In the genomic region with DNA sequence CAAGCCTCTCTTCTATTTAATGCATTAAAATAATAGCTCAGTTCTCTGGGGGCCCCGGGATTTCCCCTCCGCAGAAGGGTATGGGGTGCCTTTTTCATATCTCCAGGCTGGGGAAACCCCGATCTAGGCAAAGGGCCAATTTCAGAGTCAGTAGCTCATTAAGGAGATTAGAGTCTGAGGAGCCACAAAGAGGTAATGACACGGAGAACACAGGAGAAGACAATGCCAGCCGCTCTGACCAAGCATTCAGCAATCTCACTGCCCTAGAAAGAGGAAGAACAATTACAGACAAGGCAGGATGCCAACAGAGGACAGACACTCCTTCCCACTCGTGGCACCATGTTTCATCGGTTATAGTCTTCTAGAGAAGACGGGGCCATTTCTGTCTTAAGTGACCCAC, we compare ENCODE assay signal across 13 mouse cellular contexts. TPM values are rescaled to one million over a fixed set of nuclear protein-coding genes. Genes with fewer than 3 reads are reported as not detected.
DNase-seq lines count a peak whose midpoint lies in the region; ATAC-seq and TF ChIP-seq lines count a peak whose summit lies in the region.
"Had no signal": no experiment of that assay in that cellular context is flagged by ENCODE, and none has a peak within 500 bp of the region (broad histone marks: within the 10 kb centered on the region; RNA-seq: fewer than 3 reads in every experiment).

No protein-coding gene starts in this region.

- no peak for TF ChIP-seq RAD21 in MEL (IDR thresholded peaks at IDR 0.05; ENCODE audit: low read depth, low read length)

- WGBS in forebrain, embryonic 14.5 days: 9% methylated on average over 8 of the region's 8 CpGs
- 58% methylated on average over 8 of the region's 8 CpGs for WGBS in forebrain, embryonic 10.5 days
- WGBS in thymus, adult 2 months: 11% methylated on average over 8 of the region's 8 CpGs

- H3K4me2 ChIP-seq in forebrain, embryonic 14.5 days (ENCODE audit: low read length): no peak overlapping the region
- H3K4me2 ChIP-seq: embryonic facial prominence, embryonic 15.5 days; heart, embryonic 12.5 days; limb, embryonic 12.5 days had no signal

- H3K9ac ChIP-seq in forebrain, embryonic 14.5 days (ENCODE audit: low read length): no peak overlapping the region
- 0 out of 2 replicates have a peak overlapping the region, but pooled peaks have one; percentile 0 for H3K9ac ChIP-seq in MEL (ENCODE audit: control insufficient read depth, low read depth, low read length, poor library complexity, severe bottlenecking)
- H3K9ac ChIP-seq: embryonic facial prominence, embryonic 15.5 days; heart, embryonic 12.5 days; limb, embryonic 12.5 days had no signal

- H3K79me2 ChIP-seq in MEL (ENCODE audit: control insufficient read depth, insufficient read depth, low read length, poor library complexity): no peaks in the 10 kb centered on the region

- TF ChIP-seq CTCF in MEL (IDR thresholded peaks at IDR 0.05 in 2 of 3, conservative IDR thresholded peaks at IDR 0.05 in 1 of 3; ENCODE audit: control insufficient read depth in 1 of 3, insufficient read depth in 1 of 3, low read depth in 2 of 3, low read length in 3 of 3, poor library complexity in 1 of 3, severe bottlenecking in 1 of 3): no peak
- TF ChIP-seq CTCF in thymus, adult 2 months (IDR thresholded peaks at IDR 0.05; ENCODE audit: borderline replicate concordance, control insufficient read depth, extremely low read depth, insufficient read depth, low read length, poor library complexity): no peak

- H3K4me3 ChIP-seq in forebrain, embryonic 14.5 days (ENCODE audit: low read depth, low read length): no peak overlapping the region
- H3K4me3 ChIP-seq in forebrain, embryonic 10.5 days: no peak overlapping the region
- H3K4me3 ChIP-seq in MEL (ENCODE audit: control insufficient read depth in 1 of 2, insufficient read depth in 1 of 2, low read depth in 2 of 2, low read length in 2 of 2): peak overlapping the region; percentile 7 to 29
- no peak overlapping the region for H3K4me3 ChIP-seq in thymus, adult 2 months (ENCODE audit: control insufficient read depth, insufficient read depth, low read length)
- H3K4me3 ChIP-seq: embryonic facial prominence, embryonic 15.5 days; heart, embryonic 12.5 days; limb, embryonic 12.5 days had no signal

- H3K9me3 ChIP-seq in forebrain, embryonic 14.5 days (replicated peaks; ENCODE audit: control insufficient read depth, low read length): no peaks in the 10 kb centered on the region
- H3K9me3 ChIP-seq in forebrain, embryonic 10.5 days: no peaks in the 10 kb centered on the region
- no peaks in the 10 kb centered on the region for H3K9me3 ChIP-seq in MEL (replicated peaks; ENCODE audit: insufficient read depth, low read length)
- H3K9me3 ChIP-seq: embryonic facial prominence, embryonic 15.5 days; heart, embryonic 12.5 days; limb, embryonic 12.5 days had no signal

- H3K27me3 ChIP-seq in forebrain, embryonic 14.5 days (replicated peaks; ENCODE audit: control insufficient read depth, insufficient read depth, low read length): peaks cover 76% of the 10 kb centered on the region
- peaks cover 99% of the 10 kb centered on the region for H3K27me3 ChIP-seq in forebrain, embryonic 10.5 days (ENCODE audit: poor library complexity, severe bottlenecking)
- no peaks in the 10 kb centered on the region for H3K27me3 ChIP-seq in MEL (ENCODE audit: control insufficient read depth in 1 of 2, insufficient read depth in 2 of 2, low read length in 2 of 2)
- H3K27me3 ChIP-seq in thymus, adult 2 months (ENCODE audit: control insufficient read depth, insufficient read depth, low read length): no peaks in the 10 kb centered on the region
- H3K27me3 ChIP-seq: embryonic facial prominence, embryonic 15.5 days; heart, embryonic 12.5 days; limb, embryonic 12.5 days had no signal

- ATAC-seq in forebrain, embryonic 14.5 days: peak; percentile 68; the same call in 1 of the 2 replicates

- TF ChIP-seq POLR2A in MEL (IDR thresholded peaks at IDR 0.05; ENCODE audit: control insufficient read depth in 1 of 2, insufficient read depth in 1 of 2, low read depth in 1 of 2, low read length in 2 of 2, poor library complexity in 1 of 2): no peak
- TF ChIP-seq POLR2A in thymus, adult 2 months (IDR thresholded peaks at IDR 0.05; ENCODE audit: control insufficient read depth, extremely low read depth, insufficient read depth, low read length, poor library complexity): no peak

- no peaks in the 10 kb centered on the region for H3K36me3 ChIP-seq in forebrain, embryonic 14.5 days (ENCODE audit: control insufficient read depth, insufficient read depth, low read length)
- H3K36me3 ChIP-seq in forebrain, embryonic 10.5 days (replicated peaks): no peaks in the 10 kb centered on the region
- H3K36me3 ChIP-seq in MEL (ENCODE audit: control insufficient read depth in 1 of 2, insufficient read depth in 2 of 2, low read length in 2 of 2): peaks cover 0 to 32% of the 10 kb centered on the region in 2 experiments; a peak in 2 of 4 replicates
- H3K36me3 ChIP-seq in thymus, adult 2 months (ENCODE audit: control insufficient read depth, insufficient read depth, low read length): no peaks in the 10 kb centered on the region
- H3K36me3 ChIP-seq: embryonic facial prominence, embryonic 15.5 days; heart, embryonic 12.5 days; limb, embryonic 12.5 days had no signal

- peak; percentile 59 for DNase-seq in forebrain, embryonic 14.5 days (ENCODE audit: low spot score)
- no peak for DNase-seq in forebrain, embryonic 10.5 days (ENCODE audit: extremely low spot score, low spot score)
- peak; percentile 21 for DNase-seq in 416B (ENCODE audit: low read depth)
- DNase-seq in MEL (ENCODE audit: low read depth, low spot score): peak; percentile 93
- peak; percentile 42 for DNase-seq in lung, postnatal 36 days
- no peak for DNase-seq in urinary bladder, postnatal 25 days (ENCODE audit: low spot score)
- no peak for DNase-seq in gastrocnemius, postnatal 10 days
- no peak for DNase-seq in thymus, adult 2 months
- DNase-seq: cerebellum, postnatal 25 days; kidney, adult 8-10 months had no signal

- no peaks in the 10 kb centered on the region for H3K4me1 ChIP-seq in forebrain, embryonic 14.5 days (ENCODE audit: control insufficient read depth, insufficient read depth, low read length)
- H3K4me1 ChIP-seq in forebrain, embryonic 10.5 days: peaks cover 9% of the 10 kb centered on the region
- H3K4me1 ChIP-seq in MEL (ENCODE audit: control insufficient read depth in 1 of 2, insufficient read depth in 2 of 2, low read length in 2 of 2): peaks cover 16 to 32% of the 10 kb centered on the region in 2 experiments
- H3K4me1 ChIP-seq in thymus, adult 2 months (replicated peaks; ENCODE audit: control insufficient read depth, insufficient read depth, low read length): no peaks in the 10 kb centered on the region
- H3K4me1 ChIP-seq: embryonic facial prominence, embryonic 15.5 days; heart, embryonic 12.5 days; limb, embryonic 12.5 days had no signal

- TF ChIP-seq EP300 in MEL (IDR thresholded peaks at IDR 0.05; ENCODE audit: low read depth in 1 of 2, low read length in 2 of 2): peak; percentile 68 to 82

- no peak overlapping the region for H3K27ac ChIP-seq in forebrain, embryonic 14.5 days (ENCODE audit: low read depth, low read length)
- no peak overlapping the region for H3K27ac ChIP-seq in forebrain, embryonic 10.5 days
- H3K27ac ChIP-seq in MEL (ENCODE audit: control insufficient read depth, low read depth, low read length): peak overlapping the region; percentile 28
- H3K27ac ChIP-seq in thymus, adult 2 months (ENCODE audit: control insufficient read depth, insufficient read depth, low read length): no peak overlapping the region
- H3K27ac ChIP-seq: embryonic facial prominence, embryonic 15.5 days; limb, embryonic 12.5 days had no signal

TF ChIP-seq in MEL, 35 proteins besides CTCF, POLR2A, EP300 and RAD21 (continues in another document):
- TF ChIP-seq CHD2 (IDR thresholded peaks at IDR 0.05; ENCODE audit: low read length): peak; percentile 18; the same call in 1 of the 2 replicates
- TF ChIP-seq MAZ (IDR thresholded peaks at IDR 0.05; ENCODE audit: low read depth, low read length): peak; percentile 80
- 0 out of 2 replicates have a peak, but pooled peaks have one; percentile 14 for TF ChIP-seq ZC3H11A (IDR thresholded peaks at IDR 0.05; ENCODE audit: low read depth, low read length)
- 0 out of 2 replicates have a peak, but pooled peaks have one; percentile 38 for TF ChIP-seq CHD1 (IDR thresholded peaks at IDR 0.05; ENCODE audit: low read depth, low read length)
- TF ChIP-seq USF2 (IDR thresholded peaks at IDR 0.05; ENCODE audit: borderline replicate concordance in 1 of 2, insufficient read depth in 1 of 2, low read depth in 1 of 2, low read length in 2 of 2): no peak
- TF ChIP-seq MAFK (IDR thresholded peaks at IDR 0.05; ENCODE audit: borderline replicate concordance, low read depth, low read length): 0 out of 2 replicates have a peak, but pooled peaks have one; percentile 13
- TF ChIP-seq GATA1 (IDR thresholded peaks at IDR 0.05; ENCODE audit: low read depth, low read length): peak; percentile 62
- TF ChIP-seq JUND (IDR thresholded peaks at IDR 0.05; ENCODE audit: low read depth, low read length): peak; percentile 72; the same call in 1 of the 2 replicates
- TF ChIP-seq ELF1 (IDR thresholded peaks at IDR 0.05; ENCODE audit: low read depth, low read length): no peak; the same call in 1 of the 2 replicates
- 0 out of 2 replicates have a peak, but pooled peaks have one; percentile 9 for TF ChIP-seq ZNF384 (IDR thresholded peaks at IDR 0.05; ENCODE audit: low read depth, low read length)
- peak; percentile 78 for TF ChIP-seq MXI1 (IDR thresholded peaks at IDR 0.05; ENCODE audit: low read depth, low read length)
- no peak for TF ChIP-seq E2F4 (IDR thresholded peaks at IDR 0.05; ENCODE audit: borderline replicate concordance, low read depth, low read length)

RNA-seq across cellular contexts. Expression of a gene that starts 17.3 kb away (rescaled TPM):
- polyA plus RNA-seq in forebrain, embryonic 14.5 days (2014; fragmentation: Nextera tagmentation; extraction: Ambion mirVana): 67.3 and 80.5 TPM in 2 replicates
- polyA plus RNA-seq in forebrain, embryonic 10.5 days (2016; fragmentation: Nextera tagmentation; extraction: Ambion mirVana): 64.7 and 69.7 TPM in 2 replicates
- total RNA-seq in MEL (2012; rRNA removed): 16.4 and 19.3 TPM in 2 replicates
- polyA plus RNA-seq in MEL (2012; ENCODE audit: insufficient read depth in 1 of 2, insufficient read length in 2 of 2, low read depth in 1 of 2, low replicate concordance in 2 of 2, missing spikeins in 1 of 2): 10 to 100 TPM; 16.9 to 86.9 TPM
- 10 to 100 TPM; 19.1 to 19.6 TPM for total RNA-seq in gastrocnemius, postnatal 10 days (2021)
- polyA plus RNA-seq in thymus, adult 2 months (2012; rRNA removed): 20.7 and 25.0 TPM in 2 replicates

RNA-seq across cellular contexts. Expression of a gene that starts 30.8 kb away (rescaled TPM):
- 0.08 and 0.12 TPM in 2 replicates for polyA plus RNA-seq in forebrain, embryonic 14.5 days (2014; fragmentation: Nextera tagmentation; extraction: Ambion mirVana)
- polyA plus RNA-seq in forebrain, embryonic 10.5 days (2016; fragmentation: Nextera tagmentation; extraction: Ambion mirVana): 0.05 TPM in 1 of 2 replicates, not detected in the other
- 0.13 and 0.23 TPM in 2 replicates for total RNA-seq in MEL (2012; rRNA removed)
- polyA plus RNA-seq in MEL (2012; ENCODE audit: insufficient read depth in 1 of 2, insufficient read length in 2 of 2, low read depth in 1 of 2, low replicate concordance in 2 of 2, missing spikeins in 1 of 2): under 1 TPM in 1 of 2 experiments, not detected in 1; 0.24 TPM
- 1 to 10 TPM; 4.2 to 4.3 TPM for total RNA-seq in gastrocnemius, postnatal 10 days (2021)
- 73.0 and 79.2 TPM in 2 replicates for polyA plus RNA-seq in thymus, adult 2 months (2012; rRNA removed)

Comparison
In these comparisons a context has a peak if more than half of its experiments do, and no peak if none do; other contexts are left out.
1. DNase-seq: peak in forebrain, embryonic 14.5 days (single experiment), 416B (single experiment), MEL (single experiment) and lung, postnatal 36 days (single experiment); none in forebrain, embryonic 10.5 days (single experiment), urinary bladder, postnatal 25 days (single experiment), gastrocnemius, postnatal 10 days (single experiment) and thymus, adult 2 months (single experiment).
2. H3K4me3 ChIP-seq: peak in MEL (2 of 2); none in forebrain, embryonic 14.5 days (single experiment), forebrain, embryonic 10.5 days (single experiment) and thymus, adult 2 months (single experiment).
3. RNA of a gene that starts 30.8 kb away (polyA plus RNA-seq): 73.0 to 79.2 TPM in thymus, adult 2 months; 0.24 TPM in MEL, 0.05 TPM in forebrain, embryonic 10.5 days and 0.08 to 0.12 TPM in forebrain, embryonic 14.5 days; every median in the first group is over 10 times any median in the second.